Mouse (Mus musculus): ENCODE data around the gene Il6st. TPM values are rescaled to one million over a fixed set of nuclear protein-coding genes. Genes with fewer than 3 reads are reported as not detected.

The Il6st gene
- polyA plus RNA-seq, 1 experiment from 2014 or later, result 43.2 TPM

DNA sequence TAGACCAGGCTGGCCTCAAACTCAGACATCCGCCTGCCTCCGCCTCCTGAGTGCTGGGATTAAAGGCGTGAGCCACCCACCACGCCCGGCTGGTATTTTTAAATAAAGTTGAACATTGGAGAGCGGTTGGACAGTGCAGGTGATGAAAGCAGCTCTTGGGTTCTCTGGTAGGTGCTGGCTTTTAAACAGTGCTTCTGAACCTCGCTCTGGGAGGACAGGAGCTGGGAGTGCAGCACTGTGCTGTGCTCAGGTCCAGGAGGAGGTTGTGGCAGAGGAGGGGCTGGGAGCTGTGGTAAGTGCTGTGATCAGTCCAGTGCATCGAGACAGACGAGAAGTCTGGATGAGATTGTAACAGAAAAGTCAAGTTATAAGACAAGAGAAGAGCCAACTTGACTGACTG, 3.5 kb downstream of the Il6st start:
- WGBS, result 93% methylated on average over 9 of the region's 9 CpGs
- Histone ChIP-seq H3K36me3 (ENCODE audit: control insufficient read depth, insufficient read depth, low read length) (no peaks in the 10 kb centered on the region), H3K27ac (replicated peaks; ENCODE audit: low read depth, low read length) (no peak overlapping the region), H3K27me3 (replicated peaks; ENCODE audit: control insufficient read depth, insufficient read depth, low read length) (no peaks in the 10 kb centered on the region), H3K4me2 (ENCODE audit: low read depth, low read length) (no peak overlapping the region), H3K4me1 (ENCODE audit: control insufficient read depth, insufficient read depth, low read length) (peaks cover 15% of the 10 kb centered on the region), H3K9me3 (ENCODE audit: control insufficient read depth, low read length) (no peaks in the 10 kb centered on the region), H3K4me3 (ENCODE audit: low read depth, low read length) (no peak overlapping the region), H3K9ac (ENCODE audit: low read depth, low read length) (no peak overlapping the region)
- DNase-seq (ENCODE audit: low spot score), result no peak
- no peak for ATAC-seq (ENCODE audit: low read depth)

DNA sequence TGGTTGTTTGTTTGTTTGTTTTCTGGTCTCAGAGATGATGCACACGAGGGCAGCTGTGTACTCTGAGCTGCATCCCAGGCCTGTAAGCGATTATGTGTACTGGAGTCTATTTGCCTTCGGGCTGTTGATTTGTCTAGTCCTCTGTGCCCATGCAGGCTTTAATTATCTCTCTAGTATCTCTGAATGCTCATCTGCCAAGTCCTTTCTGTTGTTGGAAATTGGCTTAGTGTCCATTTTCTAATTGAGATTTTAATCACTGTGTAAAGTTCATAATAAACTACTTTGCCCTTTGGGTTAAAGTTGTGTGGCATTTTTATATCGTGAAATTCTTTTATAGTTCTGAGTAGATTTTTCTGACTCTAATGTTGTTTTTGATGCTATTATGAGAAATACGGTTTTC, 5.6 kb downstream of the Il6st start:
- 68% methylated on average over 5 of the region's 5 CpGs for WGBS
- Histone ChIP-seq H3K27me3 (replicated peaks; ENCODE audit: control insufficient read depth, insufficient read depth, low read length) (no peaks in the 10 kb centered on the region), H3K4me2 (ENCODE audit: low read depth, low read length) (no peak overlapping the region), H3K36me3 (ENCODE audit: control insufficient read depth, insufficient read depth, low read length) (peaks cover 5% of the 10 kb centered on the region; the same call in 1 of the 2 replicates), H3K9ac (ENCODE audit: low read depth, low read length) (no peak overlapping the region), H3K27ac (replicated peaks; ENCODE audit: low read depth, low read length) (no peak overlapping the region), H3K4me1 (ENCODE audit: control insufficient read depth, insufficient read depth, low read length) (peaks cover 15% of the 10 kb centered on the region), H3K4me3 (ENCODE audit: low read depth, low read length) (no peak overlapping the region), H3K9me3 (ENCODE audit: control insufficient read depth, low read length) (no peaks in the 10 kb centered on the region)
- DNase-seq (ENCODE audit: low spot score) (no peak), ATAC-seq (ENCODE audit: low read depth) (no peak)

DNA sequence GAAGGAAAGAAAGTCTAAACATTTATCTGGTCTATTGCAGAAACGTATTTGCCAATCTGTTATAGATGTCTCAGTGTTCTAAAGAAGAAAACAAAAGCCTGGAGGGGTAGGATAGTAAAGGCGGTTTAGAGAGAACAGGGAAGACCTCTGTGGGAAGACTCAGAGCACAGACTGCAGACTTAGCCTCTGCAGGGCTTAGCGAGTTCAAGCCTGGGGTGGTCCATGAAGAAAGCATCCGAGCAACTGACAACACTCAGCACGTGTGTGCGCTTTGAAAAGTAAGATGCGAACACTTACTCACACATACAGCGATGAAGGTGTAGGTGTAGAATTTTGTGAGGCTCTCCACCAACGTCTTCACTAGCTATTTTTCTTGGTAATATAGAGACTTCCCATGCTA, 7.3 kb downstream of the Il6st start:
- Histone ChIP-seq H3K27me3 (replicated peaks; ENCODE audit: control insufficient read depth, insufficient read depth, low read length) (no peaks in the 10 kb centered on the region), H3K27ac (replicated peaks; ENCODE audit: low read depth, low read length) (no peak overlapping the region), H3K4me1 (ENCODE audit: control insufficient read depth, insufficient read depth, low read length) (peaks cover 7% of the 10 kb centered on the region), H3K4me3 (ENCODE audit: low read depth, low read length) (no peak overlapping the region), H3K9ac (ENCODE audit: low read depth, low read length) (no peak overlapping the region), H3K4me2 (ENCODE audit: low read depth, low read length) (no peak overlapping the region), H3K36me3 (ENCODE audit: control insufficient read depth, insufficient read depth, low read length) (peaks cover 15% of the 10 kb centered on the region), H3K9me3 (ENCODE audit: control insufficient read depth, low read length) (no peaks in the 10 kb centered on the region)
- ATAC-seq (ENCODE audit: low read depth) (no peak), DNase-seq (ENCODE audit: low spot score) (no peak)
- 81% methylated on average over 9 of the region's 9 CpGs for WGBS

DNA sequence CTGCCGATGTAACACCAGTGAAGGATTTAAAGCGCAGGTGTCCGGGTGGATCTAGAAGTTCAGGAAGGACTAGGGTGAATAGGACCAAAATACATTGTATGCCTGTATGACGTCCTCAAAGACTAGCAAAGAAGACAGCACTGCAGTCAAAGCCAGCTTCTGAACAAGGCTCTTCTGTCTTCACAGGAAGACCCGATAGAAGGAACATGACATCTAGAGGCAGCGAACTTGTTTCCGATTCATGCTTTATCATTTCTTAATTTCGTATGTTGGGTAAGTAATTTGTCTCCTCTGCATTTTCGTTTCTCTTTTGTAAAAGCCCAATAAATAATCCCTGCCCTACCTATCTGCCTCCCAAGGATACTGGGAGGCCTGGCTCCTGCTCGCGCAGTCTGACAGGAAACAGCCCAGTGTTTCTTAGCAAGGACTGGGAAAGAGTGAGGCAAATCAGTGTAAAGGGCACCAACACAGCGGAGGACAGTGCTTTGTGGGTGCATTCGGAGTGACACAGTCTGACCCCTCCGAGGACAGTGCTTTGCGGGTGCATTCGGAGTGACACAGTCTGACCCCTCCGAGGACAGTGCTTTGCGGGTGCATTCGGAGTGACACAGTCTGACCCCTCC, 8.6 kb downstream of the Il6st start:
- H3K4me1 ChIP-seq (ENCODE audit: control insufficient read depth, insufficient read depth, low read length), result no peaks in the 10 kb centered on the region

DNA sequence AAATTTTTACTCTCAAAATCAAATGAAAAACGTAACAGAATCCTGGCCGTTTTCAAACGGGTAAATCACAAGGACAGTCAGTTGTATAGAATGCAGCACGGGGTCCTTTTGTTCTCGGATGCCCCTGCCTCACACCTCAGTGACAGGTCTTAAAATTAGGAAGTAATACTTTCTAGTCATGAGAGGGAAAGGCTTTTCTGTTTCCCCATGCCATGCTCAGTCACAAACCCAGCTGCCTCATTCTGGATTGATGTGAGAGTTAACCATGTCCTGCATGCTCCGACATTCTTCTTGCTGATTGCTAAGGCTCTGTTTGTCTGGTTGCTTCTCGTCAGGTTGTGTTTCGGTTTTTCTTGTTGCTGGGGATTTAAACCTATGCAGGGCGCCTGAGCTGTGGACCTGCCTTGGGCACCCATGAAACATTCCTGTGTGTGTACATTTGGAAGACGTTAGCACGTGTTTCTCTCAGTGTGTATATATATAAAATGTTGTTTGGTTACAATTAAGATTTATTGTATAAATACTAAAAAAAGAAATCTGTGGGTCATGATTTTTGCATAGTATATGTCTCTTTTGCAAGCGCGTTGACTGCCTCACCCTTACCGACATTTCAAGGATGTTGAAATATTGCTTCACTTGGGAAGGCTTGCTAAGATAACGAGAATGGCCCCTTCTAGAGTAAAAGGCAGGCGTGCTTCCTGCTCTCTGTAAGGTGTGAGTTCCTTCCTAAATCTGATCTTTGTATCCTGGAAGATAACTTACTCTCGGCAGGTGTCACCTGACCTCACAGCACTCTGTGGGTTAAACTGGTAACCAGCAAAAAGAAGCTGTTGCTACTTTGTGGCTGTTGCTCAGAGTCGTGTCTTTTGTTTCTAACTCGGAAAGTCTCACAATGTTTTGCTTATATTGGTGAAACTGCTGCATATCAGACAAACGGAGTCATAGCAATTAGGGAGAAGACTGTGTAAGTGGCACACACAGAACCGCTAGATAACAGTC, 10.2 kb downstream of the Il6st start:
- DNase-seq (ENCODE audit: low spot score), result no peak
- WGBS, result 74% methylated on average over 21 of the region's 21 CpGs

More for the DNA sequence above, 8.6 kb downstream of the Il6st start:
- Histone ChIP-seq H3K27me3 (replicated peaks; ENCODE audit: control insufficient read depth, insufficient read depth, low read length) (no peaks in the 10 kb centered on the region), H3K4me2 (ENCODE audit: low read depth, low read length) (no peak overlapping the region), H3K9ac (ENCODE audit: low read depth, low read length) (no peak overlapping the region), H3K27ac (replicated peaks; ENCODE audit: low read depth, low read length) (no peak overlapping the region), H3K9me3 (ENCODE audit: control insufficient read depth, low read length) (no peaks in the 10 kb centered on the region), H3K4me3 (ENCODE audit: low read depth, low read length) (no peak overlapping the region), H3K36me3 (ENCODE audit: control insufficient read depth, insufficient read depth, low read length) (peaks cover 23% of the 10 kb centered on the region)
- ATAC-seq (ENCODE audit: low read depth), result no peak
- no peak for DNase-seq (ENCODE audit: low spot score)
- 87% methylated on average over 16 of the region's 19 CpGs for WGBS

DNA sequence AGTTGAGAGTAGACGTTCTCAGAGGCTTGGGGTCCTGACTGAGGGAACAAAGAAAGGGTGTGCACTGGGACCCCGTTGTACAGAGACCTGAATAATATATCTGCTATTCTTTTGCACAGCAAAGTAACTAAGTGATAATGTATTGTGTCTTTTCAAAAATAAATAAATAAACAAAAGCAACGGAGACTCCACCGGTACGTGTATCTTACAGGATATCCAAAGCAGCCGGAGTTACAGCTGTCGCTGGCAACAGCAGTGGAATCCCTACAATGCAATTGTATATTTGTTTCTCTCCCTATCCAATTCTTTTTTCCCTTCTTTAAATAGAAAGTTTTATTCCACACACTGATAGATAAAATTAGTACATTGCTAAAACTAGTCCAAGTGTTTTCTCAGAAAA, 15.2 kb downstream of the Il6st start:
- Histone ChIP-seq H3K4me2 (ENCODE audit: low read depth, low read length) (no peak overlapping the region), H3K4me3 (ENCODE audit: low read depth, low read length) (no peak overlapping the region), H3K4me1 (ENCODE audit: control insufficient read depth, insufficient read depth, low read length) (no peaks in the 10 kb centered on the region), H3K27ac (replicated peaks; ENCODE audit: low read depth, low read length) (no peak overlapping the region), H3K27me3 (replicated peaks; ENCODE audit: control insufficient read depth, insufficient read depth, low read length) (no peaks in the 10 kb centered on the region), H3K9me3 (ENCODE audit: control insufficient read depth, low read length) (no peaks in the 10 kb centered on the region), H3K9ac (ENCODE audit: low read depth, low read length) (no peak overlapping the region), H3K36me3 (ENCODE audit: control insufficient read depth, insufficient read depth, low read length) (peaks cover 70% of the 10 kb centered on the region)
- no peak for ATAC-seq (ENCODE audit: low read depth)
- WGBS, result 84% methylated on average over 7 of the region's 7 CpGs
- DNase-seq (ENCODE audit: low spot score), result no peak

More for the DNA sequence above, 10.2 kb downstream of the Il6st start:
- H3K9ac ChIP-seq (ENCODE audit: low read depth, low read length), result no peak overlapping the region
- ATAC-seq (ENCODE audit: low read depth), result no peak
- no peak overlapping the region for H3K27ac ChIP-seq (replicated peaks; ENCODE audit: low read depth, low read length)
- no peak overlapping the region for H3K4me3 ChIP-seq (ENCODE audit: low read depth, low read length)
- H3K4me2 ChIP-seq (ENCODE audit: low read depth, low read length), result no peak overlapping the region
- no peaks in the 10 kb centered on the region for H3K9me3 ChIP-seq (ENCODE audit: control insufficient read depth, low read length)
- H3K36me3 ChIP-seq (ENCODE audit: control insufficient read depth, insufficient read depth, low read length), result peaks cover 36% of the 10 kb centered on the region
- no peaks in the 10 kb centered on the region for H3K4me1 ChIP-seq (ENCODE audit: control insufficient read depth, insufficient read depth, low read length)
- no peaks in the 10 kb centered on the region for H3K27me3 ChIP-seq (replicated peaks; ENCODE audit: control insufficient read depth, insufficient read depth, low read length)

DNA sequence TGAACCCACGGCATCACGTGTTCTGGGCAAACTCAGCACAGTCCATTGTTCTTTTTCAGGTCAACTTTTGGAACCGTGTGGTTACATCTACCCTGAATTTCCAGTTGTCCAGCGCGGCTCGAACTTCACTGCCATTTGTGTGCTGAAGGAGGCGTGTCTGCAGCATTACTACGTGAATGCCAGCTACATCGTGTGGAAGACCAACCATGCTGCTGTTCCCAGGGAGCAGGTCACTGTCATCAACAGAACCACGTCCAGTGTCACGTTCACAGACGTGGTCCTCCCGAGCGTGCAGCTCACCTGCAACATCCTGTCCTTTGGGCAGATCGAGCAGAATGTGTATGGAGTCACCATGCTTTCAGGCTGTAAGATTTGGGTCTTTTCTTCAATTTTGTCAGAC, 16.1 kb downstream of the Il6st start:
- no peaks in the 10 kb centered on the region for H3K27me3 ChIP-seq (replicated peaks; ENCODE audit: control insufficient read depth, insufficient read depth, low read length)
- H3K4me2 ChIP-seq (ENCODE audit: low read depth, low read length), result no peak overlapping the region
- H3K27ac ChIP-seq (replicated peaks; ENCODE audit: low read depth, low read length), result no peak overlapping the region
- 92% methylated on average over 15 of the region's 15 CpGs for WGBS
- no peaks in the 10 kb centered on the region for H3K4me1 ChIP-seq (ENCODE audit: control insufficient read depth, insufficient read depth, low read length)
- peaks cover 76% of the 10 kb centered on the region for H3K36me3 ChIP-seq (ENCODE audit: control insufficient read depth, insufficient read depth, low read length)
- no peak overlapping the region for H3K4me3 ChIP-seq (ENCODE audit: low read depth, low read length)
- no peaks in the 10 kb centered on the region for H3K9me3 ChIP-seq (ENCODE audit: control insufficient read depth, low read length)
- H3K9ac ChIP-seq (ENCODE audit: low read depth, low read length), result no peak overlapping the region
- DNase-seq (ENCODE audit: low spot score) (no peak), ATAC-seq (ENCODE audit: low read depth) (no peak)

DNA sequence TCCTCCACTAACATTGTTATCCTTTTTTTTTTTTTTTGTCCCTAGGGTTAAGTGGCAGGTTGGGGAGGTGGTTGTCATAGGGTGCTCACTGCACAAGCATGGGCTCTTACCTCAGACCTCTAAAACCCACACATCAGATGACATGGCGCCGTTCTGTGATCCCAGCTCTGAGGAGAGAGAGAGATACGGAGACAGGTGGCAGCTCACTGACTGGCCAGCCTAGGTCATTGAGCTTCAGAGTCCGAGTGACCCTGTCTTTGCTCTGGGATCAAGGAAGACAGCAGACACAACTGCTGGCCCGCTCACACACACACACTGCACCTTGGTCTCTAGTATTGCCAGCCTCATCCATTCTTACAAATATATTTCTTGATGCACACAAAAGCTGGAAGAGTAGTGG, 18.7 kb downstream of the Il6st start:
- H3K36me3 ChIP-seq (ENCODE audit: control insufficient read depth, insufficient read depth, low read length), result peaks cover 84% of the 10 kb centered on the region
- H3K27me3 ChIP-seq (replicated peaks; ENCODE audit: control insufficient read depth, insufficient read depth, low read length), result no peaks in the 10 kb centered on the region
- H3K9me3 ChIP-seq (ENCODE audit: control insufficient read depth, low read length), result no peaks in the 10 kb centered on the region
- no peak overlapping the region for H3K4me3 ChIP-seq (ENCODE audit: low read depth, low read length)
- 92% methylated on average over 5 of the region's 5 CpGs for WGBS
- H3K4me1 ChIP-seq (ENCODE audit: control insufficient read depth, insufficient read depth, low read length), result no peaks in the 10 kb centered on the region
- H3K4me2 ChIP-seq (ENCODE audit: low read depth, low read length), result no peak overlapping the region
- ATAC-seq (ENCODE audit: low read depth), result no peak
- DNase-seq (ENCODE audit: low spot score), result no peak
- H3K27ac ChIP-seq (replicated peaks; ENCODE audit: low read depth, low read length), result no peak overlapping the region
- H3K9ac ChIP-seq (ENCODE audit: low read depth, low read length), result no peak overlapping the region

Data from embryonic facial prominence, embryonic 14.5 days (tissue).